Mouse (Mus musculus) stomach, postnatal 0 days (tissue): ENCODE measurements around the gene Cnp. TPM values are rescaled to one million over a fixed set of nuclear protein-coding genes. Genes with fewer than 3 reads are reported as not detected.
A peak's percentile ranks its signal among the peaks of the same experiment; 100 is the strongest.

Source experiments
- ATAC-seq: fragments of 200-750 bp; cut with Nextera tagmentation; 2 replicates; pipeline ENCODE4 v1.8.0; 2017; ENCODE audit not compliant: low FRiP score, low TSS enrichment
- DNase-seq: peaks from one replicate; pipeline ENCODE4 v3.0.0-alpha.2; 2016; ENCODE audit warnings: low spot score
- H3K27ac ChIP-seq: fragments of 300-500 bp; sonication (generic); replicated peaks from 2 replicates; pipeline ENCODE4 v1.5.1; 2014; ENCODE audit warnings: mild to moderate bottlenecking, control low read depth
- H3K27me3 ChIP-seq: fragments of 300-500 bp; sonication (generic); 2 replicates; pipeline ENCODE4 v1.6.1; 2014; ENCODE audit warnings: low read length; ENCODE audit not compliant: control insufficient read depth, insufficient read depth
- H3K36me3 ChIP-seq: fragments of 300-500 bp; sonication (generic); 2 replicates; pipeline ENCODE4 v1.6.1; 2014; ENCODE audit warnings: low read length, mixed read lengths; ENCODE audit not compliant: control insufficient read depth, insufficient read depth
- H3K4me1 ChIP-seq: fragments of 300-500 bp; sonication (generic); replicated peaks from 2 replicates; pipeline ENCODE4 v1.6.1; 2014; ENCODE audit warnings: antibody characterized with exemption; ENCODE audit not compliant: control insufficient read depth, insufficient read depth
- H3K4me2 ChIP-seq: fragments of 300-500 bp; sonication (generic); replicated peaks from 2 replicates; pipeline ENCODE4 v1.6.1; 2014; ENCODE audit warnings: low read depth, mild to moderate bottlenecking, control low read depth, moderate library complexity
- H3K4me3 ChIP-seq: fragments of 300-500 bp; sonication (generic); 2 replicates; pipeline ENCODE4 v1.5.1; 2014; ENCODE audit warnings: low read depth, low read length, control low read depth
- H3K9ac ChIP-seq: fragments of 300-500 bp; sonication (generic); 2 replicates; pipeline ENCODE4 v1.6.1; 2014; ENCODE audit warnings: mild to moderate bottlenecking, low read length, control low read depth, mixed read lengths
- H3K9me3 ChIP-seq: fragments of 300-500 bp; sonication (generic); 2 replicates; pipeline ENCODE4 v1.6.1; 2016; ENCODE audit warnings: low read length; ENCODE audit not compliant: control insufficient read depth
- CTCF ChIP-seq: IDR thresholded peaks from 2 replicates; pipeline ENCODE4 v1.5.1; 2016; ENCODE audit warnings: antibody characterized with exemption, low read depth, mild to moderate bottlenecking, moderate library complexity
- EP300 ChIP-seq: optimal IDR thresholded peaks from 2 replicates; pipeline ENCODE3; 2016; ENCODE audit warnings: antibody characterized with exemption
- WGBS: fragments of 180-500 bp; shearing (Covaris S2); extraction: QIAGEN DNeasy Blood & Tissue Kit; methylation state at CpG from one replicate; pipeline ENCODE4 v1.1.7; 2014; 5-methylcytosine and 5-hydroxymethylcytosine counted together
- polyA plus RNA-seq: library from polyadenylated mRNA; unstranded; fragments of >200 nt; fragmentation: Nextera tagmentation; extraction: Ambion mirVana; gene quantifications from 2 replicates; pipeline ENCODE4 v1.2.1, GENCODE M21; 2015

Gene Cnp
- polyA plus RNA-seq, 1 experiment from 2014 or later, result 23.5 TPM

DNA sequence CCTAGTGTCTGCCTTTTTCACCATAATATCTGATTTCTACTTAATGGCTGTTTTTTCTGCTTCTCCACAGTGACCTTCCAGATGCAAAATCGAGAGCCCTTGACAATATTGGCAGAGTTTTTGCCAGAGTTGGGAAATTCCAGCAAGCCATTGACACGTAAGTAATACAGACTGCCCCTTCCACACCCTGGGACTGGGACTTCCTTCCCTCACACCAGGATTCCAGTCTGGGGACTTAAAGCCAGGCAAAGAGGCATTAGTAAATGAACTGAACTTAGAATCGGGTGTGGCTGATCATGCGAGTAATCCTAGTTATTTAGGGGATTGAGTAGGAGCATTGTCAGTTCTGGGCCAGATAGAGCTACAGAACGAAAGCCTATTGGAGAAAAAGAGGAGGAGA lies 13.0 kb upstream of the Cnp start:
- no peaks in the 10 kb centered on the region for H3K27me3 ChIP-seq
- H3K36me3 ChIP-seq, result no peaks in the 10 kb centered on the region
- DNase-seq, result no peak
- no peaks in the 10 kb centered on the region for H3K9me3 ChIP-seq
- no peak overlapping the region for H3K4me2 ChIP-seq
- H3K4me1 ChIP-seq, result no peaks in the 10 kb centered on the region
- no peak overlapping the region for H3K9ac ChIP-seq
- no peak for ATAC-seq
- no peak for TF ChIP-seq CTCF
- TF ChIP-seq EP300, result no peak
- WGBS, result 41% methylated on average over 5 of the region's 5 CpGs
- H3K27ac ChIP-seq, result no peak overlapping the region
- H3K4me3 ChIP-seq, result no peak overlapping the region

DNA sequence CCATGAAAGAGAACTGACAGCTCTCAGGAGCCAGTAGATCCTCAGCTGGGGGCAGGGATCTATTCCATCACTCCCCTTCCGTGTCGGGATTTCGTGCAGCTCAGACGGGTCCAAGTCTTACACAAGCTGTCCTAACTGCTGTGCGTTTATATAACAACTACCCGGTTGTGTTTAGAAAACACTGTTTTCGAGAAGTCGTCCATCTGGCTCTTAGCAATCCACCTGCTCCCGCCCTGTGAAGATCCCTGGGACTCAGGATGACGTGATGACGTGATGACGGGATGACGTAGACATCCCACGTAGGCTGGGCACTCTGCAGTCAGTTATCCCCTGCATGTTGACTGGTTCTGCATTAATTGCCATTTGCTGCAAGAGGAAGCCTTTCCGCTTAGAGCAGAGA lies 10.4 kb upstream of the Cnp start:
- Histone ChIP-seq H3K9ac (no peak overlapping the region), H3K4me3 (no peak overlapping the region), H3K4me1 (no peaks in the 10 kb centered on the region), H3K27ac (no peak overlapping the region), H3K9me3 (no peaks in the 10 kb centered on the region), H3K36me3 (no peaks in the 10 kb centered on the region), H3K27me3 (no peaks in the 10 kb centered on the region), H3K4me2 (no peak overlapping the region)
- no peak for TF ChIP-seq CTCF
- TF ChIP-seq EP300, result no peak
- ATAC-seq (no peak), DNase-seq (no peak)
- 54% methylated on average over 15 of the region's 15 CpGs for WGBS

DNA sequence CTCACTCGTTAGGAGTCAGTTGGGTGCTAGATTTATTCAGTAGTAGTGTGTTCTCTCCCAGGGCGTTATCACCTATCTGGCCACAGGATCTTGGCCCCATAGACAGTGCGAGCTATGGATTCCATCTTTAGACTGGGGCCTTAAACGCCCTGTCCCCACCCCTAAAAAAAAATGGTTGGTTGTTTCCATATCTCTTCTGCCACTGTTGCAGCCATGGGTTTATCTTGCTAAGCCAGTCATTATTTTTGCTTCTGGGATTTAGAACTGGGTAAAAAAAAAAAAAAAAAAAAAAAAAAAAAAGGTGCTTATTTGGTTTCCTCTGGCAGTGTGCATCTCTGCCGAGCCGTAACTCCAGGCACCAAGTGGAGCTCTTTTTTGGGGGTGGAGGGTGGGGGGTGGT lies 10.0 kb upstream of the Cnp start:
- no peak overlapping the region for H3K4me2 ChIP-seq
- no peaks in the 10 kb centered on the region for H3K4me1 ChIP-seq
- no peaks in the 10 kb centered on the region for H3K36me3 ChIP-seq
- DNase-seq, result no peak
- no peak overlapping the region for H3K4me3 ChIP-seq
- H3K27ac ChIP-seq, result no peak overlapping the region
- TF ChIP-seq EP300, result no peak
- WGBS, result 81% methylated on average over 6 of the region's 6 CpGs
- H3K9me3 ChIP-seq, result no peaks in the 10 kb centered on the region
- H3K9ac ChIP-seq, result no peak overlapping the region
- ATAC-seq, result no peak
- H3K27me3 ChIP-seq, result no peaks in the 10 kb centered on the region

DNA sequence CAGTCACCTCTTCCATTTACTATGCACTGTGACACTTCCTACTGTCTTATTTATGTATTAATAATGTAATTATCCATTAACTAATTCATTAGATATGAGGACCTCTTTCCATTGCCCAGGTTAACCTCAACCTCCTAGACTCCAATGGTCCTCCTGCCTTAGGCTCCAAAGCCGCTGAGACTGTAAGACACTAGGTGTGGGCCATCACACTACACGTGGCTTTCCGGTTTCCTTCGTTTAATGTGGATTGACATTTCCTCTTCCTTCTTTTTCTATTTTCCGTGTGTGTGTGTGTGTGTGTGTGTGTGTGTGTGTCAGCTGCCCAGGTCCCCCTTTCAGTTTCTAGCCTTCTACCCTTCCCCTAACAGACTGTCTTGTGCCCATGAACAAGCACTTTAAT lies 7.5 kb upstream of the Cnp start:
- no peaks in the 10 kb centered on the region for H3K36me3 ChIP-seq
- H3K9ac ChIP-seq, result no peak overlapping the region
- no peak overlapping the region for H3K4me2 ChIP-seq
- H3K4me3 ChIP-seq, result no peak overlapping the region
- no peaks in the 10 kb centered on the region for H3K4me1 ChIP-seq
- ATAC-seq (no peak), DNase-seq (no peak)
- no peak overlapping the region for H3K27ac ChIP-seq
- 67% methylated on average over 5 of the region's 5 CpGs for WGBS
- H3K9me3 ChIP-seq, result no peaks in the 10 kb centered on the region
- no peak for TF ChIP-seq EP300
- no peak for TF ChIP-seq CTCF
- H3K27me3 ChIP-seq, result no peaks in the 10 kb centered on the region

GRCm38 (mm10) chr11:100567815-100568245 lies 6.9 kb upstream of the Cnp start:
- no peaks in the 10 kb centered on the region for H3K36me3 ChIP-seq
- no peaks in the 10 kb centered on the region for H3K9me3 ChIP-seq
- DNase-seq (no peak), ATAC-seq (0 out of 2 replicates have a peak, but pooled peaks have one; percentile 25)
- H3K4me1 ChIP-seq, result no peaks in the 10 kb centered on the region
- no peak overlapping the region for H3K4me3 ChIP-seq
- H3K27ac ChIP-seq, result no peak overlapping the region
- no peak overlapping the region for H3K4me2 ChIP-seq
- 43% methylated on average over 9 of the region's 9 CpGs for WGBS
- TF ChIP-seq EP300 (no peak), CTCF (no peak)
- no peak overlapping the region for H3K9ac ChIP-seq
- H3K27me3 ChIP-seq, result no peaks in the 10 kb centered on the region

GRCm38 (mm10) chr11:100568692-100569091 lies 6.0 kb upstream of the Cnp start:
- Histone ChIP-seq H3K36me3 (no peaks in the 10 kb centered on the region), H3K9ac (no peak overlapping the region), H3K27me3 (no peaks in the 10 kb centered on the region), H3K4me1 (no peaks in the 10 kb centered on the region), H3K4me3 (no peak overlapping the region), H3K27ac (no peak overlapping the region), H3K9me3 (no peaks in the 10 kb centered on the region), H3K4me2 (no peak overlapping the region)
- WGBS, result 81% methylated on average over 8 of the region's 8 CpGs
- no peak for ATAC-seq
- no peak for TF ChIP-seq EP300
- TF ChIP-seq CTCF, result no peak
- DNase-seq, result no peak
